Comparison of ENCODE assay signal across 32 mouse cellular contexts in genomic region chr7:56013261-56014001, GRCm38 (mm10). TPM values are rescaled to one million over a fixed set of nuclear protein-coding genes. Genes with fewer than 3 reads are reported as not detected.
DNase-seq lines count a peak whose midpoint lies in the region; ATAC-seq and TF ChIP-seq lines count a peak whose summit lies in the region.
"Had no signal": no experiment of that assay in that cellular context is flagged by ENCODE, and none has a peak within 500 bp of the region (broad histone marks: within the 10 kb centered on the region; RNA-seq: fewer than 3 reads in every experiment).

No protein-coding gene starts in this region.

- H3K4me2 ChIP-seq in heart, embryonic 12.5 days: no peak overlapping the region
- H3K4me2 ChIP-seq in CH12.LX (ENCODE audit: insufficient read depth, low read depth, poor library complexity, severe bottlenecking): no peak overlapping the region
- no peak overlapping the region for H3K4me2 ChIP-seq in liver, embryonic 16.5 days (ENCODE audit: low read depth, low read length)
- H3K4me2 ChIP-seq: embryonic facial prominence, embryonic 12.5 days; forebrain, embryonic 12.5 days; heart, embryonic 13.5 days; hindbrain, embryonic 15.5 days; midbrain, embryonic 11.5 days had no signal

- TF ChIP-seq EP300 in CH12.LX (IDR thresholded peaks at IDR 0.05; ENCODE audit: low read length): peak; percentile 74

- H3K9ac ChIP-seq in heart, embryonic 12.5 days: no peak overlapping the region
- no peak overlapping the region for H3K9ac ChIP-seq in CH12.LX (ENCODE audit: insufficient read depth, low read depth)
- no peak overlapping the region; the same call in 1 of the 2 replicates for H3K9ac ChIP-seq in liver, embryonic 16.5 days (ENCODE audit: low read depth, low read length)
- H3K9ac ChIP-seq: embryonic facial prominence, embryonic 12.5 days; forebrain, embryonic 12.5 days; forebrain, postnatal 0 days; heart, embryonic 13.5 days; hindbrain, embryonic 15.5 days had no signal

- no peak overlapping the region for H3K4me3 ChIP-seq in heart, embryonic 12.5 days
- no peak overlapping the region for H3K4me3 ChIP-seq in CH12.LX (replicated peaks in 1 of 3; ENCODE audit: low read depth in 2 of 3, low read length in 2 of 3, poor library complexity in 1 of 3)
- H3K4me3 ChIP-seq in liver, embryonic 16.5 days (ENCODE audit: low read depth, low read length): no peak overlapping the region
- no peak overlapping the region for H3K4me3 ChIP-seq in forebrain, embryonic 10.5 days
- H3K4me3 ChIP-seq: embryonic facial prominence, embryonic 12.5 days; forebrain, embryonic 12.5 days; heart, embryonic 13.5 days; hindbrain, embryonic 15.5 days had no signal

- H3K27me3 ChIP-seq in heart, embryonic 12.5 days (replicated peaks): no peaks in the 10 kb centered on the region
- peaks cover 2% of the 10 kb centered on the region for H3K27me3 ChIP-seq in CH12.LX (replicated peaks)
- H3K27me3 ChIP-seq in liver, embryonic 16.5 days (ENCODE audit: control insufficient read depth, insufficient read depth, low read depth, low read length): no peaks in the 10 kb centered on the region
- no peaks in the 10 kb centered on the region for H3K27me3 ChIP-seq in forebrain, embryonic 10.5 days (ENCODE audit: poor library complexity, severe bottlenecking)
- H3K27me3 ChIP-seq: embryonic facial prominence, embryonic 12.5 days; forebrain, embryonic 12.5 days; heart, embryonic 13.5 days; hindbrain, embryonic 15.5 days had no signal

- WGBS in heart, embryonic 12.5 days: 93% methylated on average over 14 of the region's 14 CpGs
- 92% methylated on average over 14 of the region's 14 CpGs for WGBS in liver, embryonic 16.5 days (ENCODE audit: insufficient replicate concordance)
- 99% methylated on average over 14 of the region's 14 CpGs for WGBS in forebrain, embryonic 10.5 days

- DNase-seq in heart, adult 11 months: peak; percentile 71
- peak; percentile 9 for DNase-seq in CH12.LX (ENCODE audit: extremely low read depth)
- peak; percentile 48 for DNase-seq in c-Kit-positive CD71-positive TER-119-positive erythroid progenitor cells, embryonic 14.5 days (ENCODE audit: low spot score)
- no peak for DNase-seq in embryo, embryonic 10.5 days (ENCODE audit: low spot score)
- no peak for DNase-seq in forebrain, embryonic 10.5 days (ENCODE audit: extremely low spot score, low spot score)
- DNase-seq: adrenal gland, adult 2 months; adrenal gland, postnatal 36 days; cerebellum, adult 11 months; cerebellum, adult 9-10 months; cerebellum, postnatal 36 days; embryo, embryonic 11 days; forebrain, postnatal 0 days; gastrocnemius, postnatal 10 days; heart, adult 18-20 months; heart, postnatal 10 days; kidney, adult 2 months; kidney, postnatal 36 days; layer of hippocampus, postnatal 36 days; lung, postnatal 36 days; right cerebral cortex, adult 18-20 months; right cerebral cortex, postnatal 4 days; thymus, postnatal 4 days had no signal

- H3K4me1 ChIP-seq in heart, embryonic 12.5 days (replicated peaks): no peaks in the 10 kb centered on the region
- H3K4me1 ChIP-seq in CH12.LX (ENCODE audit: control insufficient read depth in 1 of 2, insufficient read depth in 2 of 2): peaks cover 0 to 13% of the 10 kb centered on the region in 2 experiments; a peak in 2 of 4 replicates
- peaks cover 37% of the 10 kb centered on the region for H3K4me1 ChIP-seq in liver, embryonic 16.5 days (ENCODE audit: control insufficient read depth, low read depth, low read length)
- peaks cover under 1% of the 10 kb centered on the region for H3K4me1 ChIP-seq in forebrain, embryonic 10.5 days
- H3K4me1 ChIP-seq: forebrain, embryonic 12.5 days had no signal

- H3K79me2 ChIP-seq in CH12.LX (replicated peaks; ENCODE audit: control insufficient read depth, extremely low read depth, insufficient read depth, poor library complexity, severe bottlenecking): no peaks in the 10 kb centered on the region

- dilution Hi-C loops in CH12.LX (cut with MboI; ENCODE audit: extremely low pct_ligation_motif_present, extremely low pct_unique_long_range_greater_than_20kb, low sequenced_read_pairs): no loop called here

- H3K36me3 ChIP-seq in heart, embryonic 12.5 days: no peaks in the 10 kb centered on the region
- no peaks in the 10 kb centered on the region for H3K36me3 ChIP-seq in CH12.LX (replicated peaks in 1 of 2; ENCODE audit: control insufficient read depth in 1 of 2, insufficient read depth in 1 of 2, low read length in 1 of 2)
- no peaks in the 10 kb centered on the region for H3K36me3 ChIP-seq in liver, embryonic 16.5 days (ENCODE audit: control insufficient read depth, insufficient read depth)
- no peaks in the 10 kb centered on the region for H3K36me3 ChIP-seq in forebrain, embryonic 10.5 days (replicated peaks)
- H3K36me3 ChIP-seq: embryonic facial prominence, embryonic 12.5 days; forebrain, embryonic 12.5 days; heart, embryonic 13.5 days; hindbrain, embryonic 15.5 days had no signal

- TF ChIP-seq CTCF in CH12.LX (conservative IDR thresholded peaks at IDR 0.05 in 1 of 2, IDR thresholded peaks at IDR 0.05 in 1 of 2; ENCODE audit: low read depth in 2 of 2, low read length in 2 of 2): no peak

- no peak for TF ChIP-seq POLR2A in CH12.LX (IDR thresholded peaks at IDR 0.05; ENCODE audit: low read depth, low read length)

- no peak for ATAC-seq in heart, embryonic 12.5 days (ENCODE audit: insufficient number of reproducible peaks, low FRiP score)
- no peak for ATAC-seq in liver, embryonic 16.5 days (ENCODE audit: low read depth)
- ATAC-seq: activated CD4-positive, CD25-positive, alpha-beta regulatory T cell, adult 4 months; forebrain, postnatal 0 days; inflammation-experienced regulatory T-cells, adult 6 months; midbrain, embryonic 16.5 days had no signal

- no peak overlapping the region for H3K27ac ChIP-seq in heart, embryonic 12.5 days (ENCODE audit: poor library complexity, severe bottlenecking)
- no peak overlapping the region for H3K27ac ChIP-seq in CH12.LX (ENCODE audit: insufficient read depth, low read depth)
- H3K27ac ChIP-seq in liver, embryonic 16.5 days (ENCODE audit: low read length): peak overlapping the region; percentile 43
- no peak overlapping the region for H3K27ac ChIP-seq in forebrain, embryonic 10.5 days
- H3K27ac ChIP-seq: embryonic facial prominence, embryonic 12.5 days; forebrain, embryonic 12.5 days; heart, embryonic 13.5 days; hindbrain, embryonic 15.5 days had no signal

- TF ChIP-seq RAD21 in CH12.LX (IDR thresholded peaks at IDR 0.05; ENCODE audit: low read depth, low read length): no peak

- in situ Hi-C loops in CH12.LX (cut with MboI; ENCODE audit: low pct_ligation_motif_present, low pct_unique_long_range_greater_than_20kb, low sequenced_read_pairs): no loop called here

- H3K9me3 ChIP-seq in heart, embryonic 12.5 days (replicated peaks): no peaks in the 10 kb centered on the region
- no peaks in the 10 kb centered on the region for H3K9me3 ChIP-seq in CH12.LX (replicated peaks; ENCODE audit: low read length)
- no peaks in the 10 kb centered on the region for H3K9me3 ChIP-seq in liver, embryonic 16.5 days (replicated peaks; ENCODE audit: control insufficient read depth, low read length)
- no peaks in the 10 kb centered on the region for H3K9me3 ChIP-seq in forebrain, embryonic 10.5 days
- H3K9me3 ChIP-seq: embryonic facial prominence, embryonic 12.5 days; forebrain, embryonic 12.5 days; heart, embryonic 13.5 days; hindbrain, embryonic 15.5 days had no signal

TF ChIP-seq in CH12.LX, 34 proteins besides CTCF, POLR2A, EP300 and RAD21:
- TF ChIP-seq USF2 (conservative IDR thresholded peaks at IDR 0.05; ENCODE audit: low read depth, low read length) (no peak), RCOR1 (conservative IDR thresholded peaks at IDR 0.05; ENCODE audit: low read depth, low read length) (no peak), ETS1 (conservative IDR thresholded peaks at IDR 0.05; ENCODE audit: low read depth, low read length) (no peak), UBTF (IDR thresholded peaks at IDR 0.05; ENCODE audit: low read depth, low read length) (no peak), KAT2A (IDR thresholded peaks at IDR 0.05; ENCODE audit: insufficient replicate concordance, low read length) (no peak), ZC3H11A (IDR thresholded peaks at IDR 0.05; ENCODE audit: low read depth, low read length) (no peak), IRF4 (IDR thresholded peaks at IDR 0.05; ENCODE audit: low read depth, low read length) (peak; percentile 76)

RNA-seq across cellular contexts. Expression of gene Nipa1, which starts 6.3 kb away (rescaled TPM):
- polyA plus RNA-seq in heart, embryonic 12.5 days (2016; fragmentation: Nextera tagmentation; extraction: Ambion mirVana): 4.5 and 4.9 TPM in 2 replicates
- total RNA-seq in CH12.LX (2012; rRNA removed) (0.25 and 0.38 TPM in 2 replicates), CH12.LX (2014; rRNA removed) (0.86 and 1.0 TPM in 2 replicates)
- polyA plus RNA-seq in CH12.LX (2012; ENCODE audit: insufficient read length, low read depth): 0.96 and 1.3 TPM in 2 replicates
- 10.2 and 10.7 TPM in 2 replicates for polyA plus RNA-seq in liver, embryonic 16.5 days (2015; fragmentation: Nextera tagmentation; extraction: Ambion mirVana)
- polyA plus RNA-seq in forebrain, embryonic 10.5 days (2016; fragmentation: Nextera tagmentation; extraction: Ambion mirVana): 6.4 and 6.5 TPM in 2 replicates

RNA-seq across cellular contexts. Expression of gene Herc2, which starts 36.6 kb away (rescaled TPM):
- 20.6 and 20.8 TPM in 2 replicates for polyA plus RNA-seq in heart, embryonic 12.5 days (2016; fragmentation: Nextera tagmentation; extraction: Ambion mirVana)
- total RNA-seq in CH12.LX (2012; rRNA removed) (15.9 and 18.2 TPM in 2 replicates), CH12.LX (2014; rRNA removed) (9.4 and 9.7 TPM in 2 replicates)
- polyA plus RNA-seq in CH12.LX (2012; ENCODE audit: insufficient read length, low read depth): 22.8 and 27.6 TPM in 2 replicates
- polyA plus RNA-seq in liver, embryonic 16.5 days (2015; fragmentation: Nextera tagmentation; extraction: Ambion mirVana): 13.4 and 14.7 TPM in 2 replicates
- polyA plus RNA-seq in forebrain, embryonic 10.5 days (2016; fragmentation: Nextera tagmentation; extraction: Ambion mirVana): 19.0 and 19.8 TPM in 2 replicates

RNA-seq across cellular contexts. Expression of gene Nipa2, which starts 51.2 kb away (rescaled TPM):
- polyA plus RNA-seq in heart, embryonic 12.5 days (2016; fragmentation: Nextera tagmentation; extraction: Ambion mirVana): 48.0 and 53.4 TPM in 2 replicates
- total RNA-seq in CH12.LX (2012; rRNA removed) (24.4 and 34.0 TPM in 2 replicates), CH12.LX (2014; rRNA removed) (50.4 and 61.4 TPM in 2 replicates)
- 44.0 and 45.2 TPM in 2 replicates for polyA plus RNA-seq in CH12.LX (2012; ENCODE audit: insufficient read length, low read depth)
- polyA plus RNA-seq in liver, embryonic 16.5 days (2015; fragmentation: Nextera tagmentation; extraction: Ambion mirVana): 20.0 and 20.5 TPM in 2 replicates
- 39.5 and 42.9 TPM in 2 replicates for polyA plus RNA-seq in forebrain, embryonic 10.5 days (2016; fragmentation: Nextera tagmentation; extraction: Ambion mirVana)

Comparison
In these comparisons a context has a peak if more than half of its experiments do, and no peak if none do; other contexts are left out.
1. DNase-seq: peak in heart, adult 11 months (single experiment), CH12.LX (single experiment) and c-Kit-positive CD71-positive TER-119-positive erythroid progenitor cells, embryonic 14.5 days (single experiment); none in embryo, embryonic 10.5 days (single experiment) and forebrain, embryonic 10.5 days (single experiment).